Mouse (Mus musculus) testis, postnatal 10 days (tissue): ENCODE measurements around the gene Bbs9.

Source experiments
- DNase-seq: peaks from one replicate; pipeline ENCODE4 v3.0.0; 2021; ENCODE audit warnings: low spot score

Gene Bbs9

GRCm38 (mm10) chr9:22632800-22633485 is 157.4 kb downstream of the Bbs9 start:
- no peak for DNase-seq

GRCm38 (mm10) chr9:22638502-22638901 is 163.0 kb downstream of the Bbs9 start:
- no peak for DNase-seq

- no peak for DNase-seq
Observed at GRCm38 (mm10) chr9:22640683-22641431, 165.3 kb downstream of the Bbs9 start.

- no peak for DNase-seq
Observed at GRCm38 (mm10) chr9:22645844-22646390, 170.4 kb downstream of the Bbs9 start.

- no peak for DNase-seq
Observed at GRCm38 (mm10) chr9:22646461-22646860, 170.9 kb downstream of the Bbs9 start.

- no peak for DNase-seq
Observed at GRCm38 (mm10) chr9:22648163-22648562, 172.6 kb downstream of the Bbs9 start.

- no peak for DNase-seq
Observed at GRCm38 (mm10) chr9:22649606-22650005, 174.1 kb downstream of the Bbs9 start.

- DNase-seq, result no peak
Observed at GRCm38 (mm10) chr9:22650781-22651180, 175.3 kb downstream of the Bbs9 start.

GRCm38 (mm10) chr9:22651619-22652018 is 176.1 kb downstream of the Bbs9 start:
- DNase-seq, result peak; percentile 48

- DNase-seq, result no peak
Observed at GRCm38 (mm10) chr9:22654726-22655393, 179.3 kb downstream of the Bbs9 start.

GRCm38 (mm10) chr9:22657216-22657615 is 181.7 kb downstream of the Bbs9 start:
- DNase-seq, result no peak

- DNase-seq, result no peak
Observed at GRCm38 (mm10) chr9:22665155-22665554, 189.6 kb downstream of the Bbs9 start.

GRCm38 (mm10) chr9:22672937-22673336 is 197.4 kb downstream of the Bbs9 start:
- no peak for DNase-seq

GRCm38 (mm10) chr9:22677132-22677829 is 201.8 kb downstream of the Bbs9 start:
- DNase-seq, result no peak

GRCm38 (mm10) chr9:22677997-22678396 is 202.5 kb downstream of the Bbs9 start:
- DNase-seq, result no peak

- DNase-seq, result no peak
Observed at GRCm38 (mm10) chr9:22678496-22678895, 203.0 kb downstream of the Bbs9 start.

- no peak for DNase-seq
Observed at GRCm38 (mm10) chr9:22679485-22679884, 204.0 kb downstream of the Bbs9 start.

- no peak for DNase-seq
Observed at GRCm38 (mm10) chr9:22680031-22680430, 204.5 kb downstream of the Bbs9 start.

- no peak for DNase-seq
Observed at GRCm38 (mm10) chr9:22680484-22680883, 205.0 kb downstream of the Bbs9 start.

- DNase-seq, result no peak
Observed at GRCm38 (mm10) chr9:22683786-22684185, 208.3 kb downstream of the Bbs9 start.

GRCm38 (mm10) chr9:22686765-22687472 is 211.4 kb downstream of the Bbs9 start:
- no peak for DNase-seq
